Mouse (Mus musculus): ENCODE data around the gene Klf3. TPM values are rescaled to one million over a fixed set of nuclear protein-coding genes. Genes with fewer than 3 reads are reported as not detected.

The Klf3 gene
- 58.2 and 58.3 TPM in 2 replicates for polyA plus RNA-seq (2015; fragmentation: Nextera tagmentation; extraction: Ambion mirVana)

DNA sequence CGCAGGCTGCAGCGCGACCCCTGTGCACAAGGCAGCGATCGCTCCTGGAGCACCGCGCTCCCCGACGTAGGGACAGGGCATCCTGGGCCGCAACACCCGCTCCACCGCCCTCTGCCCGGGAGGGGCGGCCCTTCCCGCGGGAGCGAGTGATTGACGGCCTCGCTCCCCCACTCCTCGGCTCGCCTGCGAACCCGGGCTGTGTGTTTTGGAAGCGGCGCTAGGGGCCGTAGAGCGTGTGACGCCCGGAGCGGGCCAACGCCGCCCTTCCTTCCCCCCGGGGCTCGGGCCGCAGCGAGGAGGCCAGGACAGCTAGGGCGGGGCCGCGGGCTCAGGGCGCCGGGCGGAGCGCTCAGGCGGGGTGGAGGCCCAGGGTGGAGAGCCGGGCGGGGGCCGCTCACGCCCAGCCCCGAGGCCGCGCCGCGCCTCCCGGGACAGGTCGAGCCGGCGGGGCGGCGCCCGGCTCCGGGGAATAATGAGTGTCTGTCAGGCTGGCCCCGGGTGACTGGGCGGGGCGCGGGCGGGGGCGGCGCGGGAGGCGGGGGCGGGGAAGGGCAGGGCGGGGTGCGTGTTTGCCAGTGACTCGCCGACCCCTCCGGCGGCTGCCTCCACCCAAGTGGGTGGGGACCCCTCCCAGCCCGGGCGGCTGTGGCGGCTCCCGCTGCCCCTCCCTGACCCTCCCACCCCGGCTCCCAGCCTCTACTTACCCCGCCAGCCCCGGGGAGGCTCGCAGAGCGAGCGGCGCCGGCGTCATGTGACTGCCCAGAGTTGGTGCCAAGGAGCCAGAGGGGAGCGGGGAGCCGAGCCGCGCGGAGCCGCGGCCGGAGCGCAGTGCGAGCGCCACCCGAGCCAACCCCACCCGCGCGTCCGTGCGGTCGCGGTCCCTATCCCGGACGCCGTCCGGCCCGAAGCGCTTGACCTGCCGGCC, at the start of gene Klf3:
Gene Klf3, plus strand, starts transcription at position 594 of the 925 bp plus-strand sequence.
- Histone ChIP-seq H3K9ac (peak within 1 kb of the TSS; percentile 96), H3K27me3 (no peaks in the 10 kb centered on the region), H3K4me1 (peaks cover 32% of the 10 kb centered on the region), H3K27ac (peak within 1 kb of the TSS; percentile 99), H3K4me2 (peak within 1 kb of the TSS; percentile 77), H3K36me3 (no peaks in the 10 kb centered on the region), H3K9me3 (0 out of 2 replicates have a peak, but pooled peaks cover 3% of the 10 kb centered on the region), H3K4me3 (peak within 1 kb of the TSS; percentile 82)
- 0% methylated on average over 85 of the region's 116 CpGs for WGBS
- ATAC-seq (ENCODE audit: insufficient number of reproducible peaks, insufficient read depth, low FRiP score, low TSS enrichment, low read depth): peak; percentile 92

- 87% methylated on average over 4 of the region's 4 CpGs for WGBS
- no peak overlapping the region for H3K27ac ChIP-seq
- no peak for ATAC-seq (ENCODE audit: insufficient number of reproducible peaks, insufficient read depth, low FRiP score, low TSS enrichment, low read depth)
- no peak overlapping the region for H3K4me3 ChIP-seq
- H3K9ac ChIP-seq: no peak overlapping the region
- no peak overlapping the region for H3K4me2 ChIP-seq
- H3K9me3 ChIP-seq: no peaks in the 10 kb centered on the region; the same call in 1 of the 2 replicates
- H3K36me3 ChIP-seq: no peaks in the 10 kb centered on the region
- H3K4me1 ChIP-seq: no peaks in the 10 kb centered on the region
- H3K27me3 ChIP-seq: no peaks in the 10 kb centered on the region
These were observed 40.9 kb upstream of the Klf3 start for GRCm38 (mm10) chr5:64762295-64762694.

GRCm38 (mm10) chr5:64764452-64764851, 38.7 kb upstream of the Klf3 start:
- Histone ChIP-seq H3K27ac (no peak overlapping the region), H3K4me1 (no peaks in the 10 kb centered on the region), H3K9me3 (peaks cover 11% of the 10 kb centered on the region), H3K4me3 (no peak overlapping the region), H3K27me3 (no peaks in the 10 kb centered on the region), H3K9ac (no peak overlapping the region), H3K36me3 (no peaks in the 10 kb centered on the region), H3K4me2 (no peak overlapping the region)
- ATAC-seq (ENCODE audit: insufficient number of reproducible peaks, insufficient read depth, low FRiP score, low TSS enrichment, low read depth): no peak

- Histone ChIP-seq H3K9me3 (peaks cover 11% of the 10 kb centered on the region; the same call in 1 of the 2 replicates), H3K4me2 (no peak overlapping the region), H3K36me3 (no peaks in the 10 kb centered on the region), H3K27me3 (no peaks in the 10 kb centered on the region), H3K27ac (no peak overlapping the region), H3K4me3 (no peak overlapping the region), H3K9ac (no peak overlapping the region), H3K4me1 (no peaks in the 10 kb centered on the region)
- no peak for ATAC-seq (ENCODE audit: insufficient number of reproducible peaks, insufficient read depth, low FRiP score, low TSS enrichment, low read depth)
- WGBS: 97% methylated on average over 1 of the region's 1 CpGs
These were observed 37.4 kb upstream of the Klf3 start for GRCm38 (mm10) chr5:64765765-64766164.

- H3K4me2 ChIP-seq: no peak overlapping the region
- H3K4me3 ChIP-seq: no peak overlapping the region
- H3K9me3 ChIP-seq: peaks cover 11% of the 10 kb centered on the region; the same call in 1 of the 2 replicates
- no peaks in the 10 kb centered on the region for H3K4me1 ChIP-seq
- ATAC-seq (ENCODE audit: insufficient number of reproducible peaks, insufficient read depth, low FRiP score, low TSS enrichment, low read depth): no peak
- no peaks in the 10 kb centered on the region for H3K27me3 ChIP-seq
- 95% methylated on average over 2 of the region's 2 CpGs for WGBS
- no peaks in the 10 kb centered on the region for H3K36me3 ChIP-seq
- no peak overlapping the region for H3K9ac ChIP-seq
- H3K27ac ChIP-seq: no peak overlapping the region
These were observed 36.6 kb upstream of the Klf3 start for GRCm38 (mm10) chr5:64766626-64767025.

- Histone ChIP-seq H3K9ac (no peak overlapping the region), H3K27ac (no peak overlapping the region), H3K4me1 (no peaks in the 10 kb centered on the region), H3K27me3 (no peaks in the 10 kb centered on the region), H3K36me3 (no peaks in the 10 kb centered on the region), H3K4me3 (no peak overlapping the region), H3K9me3 (peaks cover 11% of the 10 kb centered on the region; the same call in 1 of the 2 replicates), H3K4me2 (no peak overlapping the region)
- 85% methylated on average over 2 of the region's 2 CpGs for WGBS
- no peak for ATAC-seq (ENCODE audit: insufficient number of reproducible peaks, insufficient read depth, low FRiP score, low TSS enrichment, low read depth)
These were observed 31.6 kb upstream of the Klf3 start for GRCm38 (mm10) chr5:64771619-64772018.

GRCm38 (mm10) chr5:64778211-64778610, 25.0 kb upstream of the Klf3 start:
- H3K27ac ChIP-seq: no peak overlapping the region
- no peak for ATAC-seq (ENCODE audit: insufficient number of reproducible peaks, insufficient read depth, low FRiP score, low TSS enrichment, low read depth)
- 83% methylated on average over 5 of the region's 5 CpGs for WGBS
- no peaks in the 10 kb centered on the region for H3K4me1 ChIP-seq
- H3K27me3 ChIP-seq: no peaks in the 10 kb centered on the region
- H3K4me3 ChIP-seq: no peak overlapping the region
- H3K36me3 ChIP-seq: no peaks in the 10 kb centered on the region
- H3K9me3 ChIP-seq: no peaks in the 10 kb centered on the region
- no peak overlapping the region for H3K9ac ChIP-seq
- no peak overlapping the region for H3K4me2 ChIP-seq

- H3K9ac ChIP-seq: no peak overlapping the region
- no peaks in the 10 kb centered on the region for H3K36me3 ChIP-seq
- WGBS: 60% methylated on average over 2 of the region's 2 CpGs
- no peak overlapping the region for H3K4me2 ChIP-seq
- H3K4me1 ChIP-seq: no peaks in the 10 kb centered on the region
- no peak for ATAC-seq (ENCODE audit: insufficient number of reproducible peaks, insufficient read depth, low FRiP score, low TSS enrichment, low read depth)
- no peaks in the 10 kb centered on the region for H3K27me3 ChIP-seq
- no peaks in the 10 kb centered on the region for H3K9me3 ChIP-seq
- H3K4me3 ChIP-seq: no peak overlapping the region
- no peak overlapping the region for H3K27ac ChIP-seq
These were observed 23.9 kb upstream of the Klf3 start for GRCm38 (mm10) chr5:64779285-64779684.

- Histone ChIP-seq H3K4me3 (no peak overlapping the region), H3K9ac (no peak overlapping the region), H3K4me1 (no peaks in the 10 kb centered on the region), H3K36me3 (no peaks in the 10 kb centered on the region), H3K9me3 (0 out of 2 replicates have a peak, but pooled peaks cover 4% of the 10 kb centered on the region), H3K27ac (no peak overlapping the region), H3K27me3 (no peaks in the 10 kb centered on the region), H3K4me2 (no peak overlapping the region)
- ATAC-seq (ENCODE audit: insufficient number of reproducible peaks, insufficient read depth, low FRiP score, low TSS enrichment, low read depth): no peak
- 76% methylated on average over 7 of the region's 7 CpGs for WGBS
These were observed 22.4 kb upstream of the Klf3 start for GRCm38 (mm10) chr5:64780778-64781177.

GRCm38 (mm10) chr5:64788175-64788574, 15.0 kb upstream of the Klf3 start:
- Histone ChIP-seq H3K27ac (no peak overlapping the region), H3K4me3 (no peak overlapping the region), H3K27me3 (no peaks in the 10 kb centered on the region), H3K9me3 (0 out of 2 replicates have a peak, but pooled peaks cover 4% of the 10 kb centered on the region), H3K4me1 (peaks cover 2% of the 10 kb centered on the region; the same call in 1 of the 2 replicates), H3K4me2 (no peak overlapping the region), H3K36me3 (no peaks in the 10 kb centered on the region), H3K9ac (no peak overlapping the region)
- ATAC-seq (ENCODE audit: insufficient number of reproducible peaks, insufficient read depth, low FRiP score, low TSS enrichment, low read depth): no peak
- WGBS: 100% methylated on average over 1 of the region's 1 CpGs

DNA sequence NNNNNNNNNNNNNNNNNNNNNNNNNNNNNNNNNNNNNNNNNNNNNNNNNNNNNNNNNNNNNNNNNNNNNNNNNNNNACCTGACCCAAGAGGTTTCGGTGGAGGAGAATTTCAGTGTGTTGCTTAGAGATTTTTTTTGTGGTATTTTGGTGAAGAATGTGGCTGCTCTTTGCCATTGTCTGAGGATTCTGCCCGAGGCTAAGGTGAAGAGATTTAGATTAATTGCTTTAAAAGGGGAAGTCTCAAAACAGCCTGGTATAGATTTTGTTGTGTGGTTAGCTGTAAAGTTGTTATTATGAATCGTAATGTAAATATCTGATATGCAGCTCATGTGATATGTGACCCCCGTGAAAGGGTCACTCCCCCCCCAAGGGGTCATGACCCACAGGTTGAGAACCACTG, 5.0 kb upstream of the Klf3 start:
- WGBS: 60% methylated on average over 4 of the region's 4 CpGs
- H3K4me2 ChIP-seq: no peak overlapping the region
- no peak overlapping the region for H3K4me3 ChIP-seq
- no peaks in the 10 kb centered on the region for H3K27me3 ChIP-seq
- no peak overlapping the region for H3K9ac ChIP-seq
- ATAC-seq (ENCODE audit: insufficient number of reproducible peaks, insufficient read depth, low FRiP score, low TSS enrichment, low read depth): no peak
- no peaks in the 10 kb centered on the region for H3K36me3 ChIP-seq
- peaks cover 8% of the 10 kb centered on the region; the same call in 1 of the 2 replicates for H3K4me1 ChIP-seq
- no peak overlapping the region for H3K27ac ChIP-seq
- H3K9me3 ChIP-seq: peaks cover 8% of the 10 kb centered on the region

GRCm38 (mm10) chr5:64801545-64801944, 1.6 kb upstream of the Klf3 start:
- Histone ChIP-seq H3K36me3 (no peaks in the 10 kb centered on the region), H3K4me1 (peaks cover 24% of the 10 kb centered on the region), H3K9ac (no peak overlapping the region), H3K9me3 (0 out of 2 replicates have a peak, but pooled peaks cover 3% of the 10 kb centered on the region), H3K4me2 (no peak overlapping the region), H3K27me3 (no peaks in the 10 kb centered on the region), H3K4me3 (no peak overlapping the region), H3K27ac (no peak overlapping the region)
- WGBS: 77% methylated on average over 2 of the region's 2 CpGs
- no peak for ATAC-seq (ENCODE audit: insufficient number of reproducible peaks, insufficient read depth, low FRiP score, low TSS enrichment, low read depth)

All from embryonic facial prominence, embryonic 13.5 days (tissue).